Mouse (Mus musculus): ENCODE results near the gene Zfp512b. TPM values are rescaled to one million over a fixed set of nuclear protein-coding genes. Genes with fewer than 3 reads are reported as not detected.

Gene Zfp512b
- polyA plus RNA-seq, 1 experiment from 2014 or later, result 30.8 TPM

DNA sequence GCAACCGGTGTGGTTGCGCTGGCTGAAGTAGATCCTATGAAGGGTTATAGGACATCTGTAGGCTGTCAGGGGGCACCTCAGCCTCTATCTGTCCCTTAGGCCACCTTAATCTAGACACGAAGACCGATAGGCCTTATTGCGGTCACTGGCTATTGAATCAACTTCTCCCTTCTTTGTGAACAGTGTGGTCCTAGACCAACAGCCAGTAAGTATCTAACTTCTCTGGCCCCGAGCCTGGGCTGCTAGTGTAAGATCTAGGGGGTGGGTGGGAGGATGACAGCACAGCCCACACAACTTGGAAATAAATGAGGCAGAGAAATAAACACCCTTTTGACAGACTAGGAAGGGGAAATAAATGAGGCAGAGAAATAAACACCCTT is 429 bp upstream of the Zfp512b start:
- DNase-seq (ENCODE audit: low spot score) (no peak), ATAC-seq (ENCODE audit: low FRiP score) (peak; percentile 12; the same call in 1 of the 2 replicates)
- WGBS, result 11% methylated on average over 6 of the region's 6 CpGs

DNA sequence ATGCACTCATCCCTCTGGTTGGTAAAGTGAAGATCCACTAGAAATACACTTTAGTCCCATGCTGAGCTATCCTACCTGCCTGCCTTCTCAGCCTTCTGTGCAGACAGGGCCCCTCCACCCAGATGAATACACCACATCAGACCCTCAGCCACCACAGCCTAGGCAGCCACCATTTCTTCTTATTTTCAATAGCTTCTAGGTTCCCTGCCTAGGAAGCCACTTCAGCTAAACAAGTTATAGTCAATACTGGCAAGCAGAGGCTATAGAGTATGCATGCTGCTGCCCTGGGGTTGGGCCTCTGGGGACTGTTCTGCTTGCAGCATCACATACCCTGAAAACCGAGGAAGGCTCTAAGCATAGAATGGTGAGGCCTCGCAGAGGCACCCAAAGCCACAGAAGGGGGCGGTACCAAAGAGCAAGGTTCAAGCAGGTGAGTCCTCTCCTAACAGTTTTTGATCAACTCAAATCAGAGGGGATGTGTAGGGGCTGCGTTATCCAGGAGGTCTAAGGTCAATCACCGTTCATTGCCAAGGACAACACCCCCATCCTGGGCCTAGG is 996 bp downstream of the Zfp512b start, which contains the start of gene Prpf6:
Gene Prpf6, plus strand, starts transcription at position 341 of the 558 bp plus-strand sequence.
- 11% methylated on average over 5 of the region's 5 CpGs for WGBS
- DNase-seq (ENCODE audit: low spot score) (peak; percentile 33), ATAC-seq (ENCODE audit: low FRiP score) (peak; percentile 26)
- Histone ChIP-seq H3K27ac (ENCODE audit: low read depth, low read length) (peak within 1 kb of the TSS; percentile 67), H3K4me2 (replicated peaks; ENCODE audit: low read depth, low read length) (peak within 1 kb of the TSS; percentile 92), H3K27me3 (ENCODE audit: control insufficient read depth, insufficient read depth, low read length) (no peaks in the 10 kb centered on the region), H3K4me3 (ENCODE audit: low read depth, low read length) (peak within 1 kb of the TSS; percentile 96), H3K4me1 (replicated peaks; ENCODE audit: control insufficient read depth, insufficient read depth, low read length) (no peaks in the 10 kb centered on the region; the same call in 1 of the 2 replicates), H3K9ac (ENCODE audit: low read depth, low read length) (peak within 1 kb of the TSS; percentile 94), H3K36me3 (ENCODE audit: control insufficient read depth, insufficient read depth, low read length) (peaks cover 10% of the 10 kb centered on the region; the same call in 1 of the 2 replicates), H3K9me3 (ENCODE audit: control insufficient read depth, low read length) (no peaks in the 10 kb centered on the region)

More for the DNA sequence above, 429 bp upstream of the Zfp512b start:
- peak overlapping the region; percentile 96 for H3K4me3 ChIP-seq (ENCODE audit: low read depth, low read length)
- H3K27me3 ChIP-seq (ENCODE audit: control insufficient read depth, insufficient read depth, low read length), result no peaks in the 10 kb centered on the region
- H3K9me3 ChIP-seq (ENCODE audit: control insufficient read depth, low read length), result no peaks in the 10 kb centered on the region
- peaks cover under 1% of the 10 kb centered on the region; the same call in 1 of the 2 replicates for H3K4me1 ChIP-seq (replicated peaks; ENCODE audit: control insufficient read depth, insufficient read depth, low read length)
- H3K9ac ChIP-seq (ENCODE audit: low read depth, low read length), result peak overlapping the region; percentile 94
- peak overlapping the region; percentile 92 for H3K4me2 ChIP-seq (replicated peaks; ENCODE audit: low read depth, low read length)
- peak overlapping the region; percentile 67; the same call in 1 of the 2 replicates for H3K27ac ChIP-seq (ENCODE audit: low read depth, low read length)
- H3K36me3 ChIP-seq (ENCODE audit: control insufficient read depth, insufficient read depth, low read length), result peaks cover 5% of the 10 kb centered on the region; the same call in 1 of the 2 replicates

DNA sequence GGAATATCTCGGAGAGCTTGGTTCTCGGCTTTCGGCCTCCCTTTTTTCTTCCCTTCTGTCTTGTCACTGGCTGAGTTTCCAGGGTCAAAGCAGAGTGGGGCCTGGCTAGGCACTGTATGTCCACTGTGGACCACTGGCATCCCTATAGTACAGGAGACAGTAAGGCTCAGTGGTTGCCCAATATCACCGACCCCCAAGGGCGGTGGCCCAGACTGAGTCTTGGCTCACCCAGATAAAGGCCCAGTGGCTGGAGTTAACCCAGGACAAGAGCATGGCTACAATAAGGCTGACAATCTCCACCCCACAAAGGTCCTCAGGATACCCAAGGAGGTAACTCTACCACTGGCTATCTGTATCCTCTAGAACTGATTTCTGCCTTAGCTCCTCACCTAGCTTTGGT is 2.1 kb downstream of the Zfp512b start:
- peaks cover 12% of the 10 kb centered on the region; the same call in 1 of the 2 replicates for H3K36me3 ChIP-seq (ENCODE audit: control insufficient read depth, insufficient read depth, low read length)
- no peaks in the 10 kb centered on the region for H3K9me3 ChIP-seq (ENCODE audit: control insufficient read depth, low read length)
- no peak overlapping the region for H3K4me3 ChIP-seq (ENCODE audit: low read depth, low read length)
- WGBS, result 90% methylated on average over 5 of the region's 5 CpGs
- no peak overlapping the region for H3K27ac ChIP-seq (ENCODE audit: low read depth, low read length)
- H3K4me1 ChIP-seq (replicated peaks; ENCODE audit: control insufficient read depth, insufficient read depth, low read length), result no peaks in the 10 kb centered on the region; the same call in 1 of the 2 replicates
- H3K27me3 ChIP-seq (ENCODE audit: control insufficient read depth, insufficient read depth, low read length), result no peaks in the 10 kb centered on the region
- DNase-seq (ENCODE audit: low spot score) (no peak), ATAC-seq (ENCODE audit: low FRiP score) (no peak)
- no peak overlapping the region for H3K9ac ChIP-seq (ENCODE audit: low read depth, low read length)
- no peak overlapping the region for H3K4me2 ChIP-seq (replicated peaks; ENCODE audit: low read depth, low read length)

DNA sequence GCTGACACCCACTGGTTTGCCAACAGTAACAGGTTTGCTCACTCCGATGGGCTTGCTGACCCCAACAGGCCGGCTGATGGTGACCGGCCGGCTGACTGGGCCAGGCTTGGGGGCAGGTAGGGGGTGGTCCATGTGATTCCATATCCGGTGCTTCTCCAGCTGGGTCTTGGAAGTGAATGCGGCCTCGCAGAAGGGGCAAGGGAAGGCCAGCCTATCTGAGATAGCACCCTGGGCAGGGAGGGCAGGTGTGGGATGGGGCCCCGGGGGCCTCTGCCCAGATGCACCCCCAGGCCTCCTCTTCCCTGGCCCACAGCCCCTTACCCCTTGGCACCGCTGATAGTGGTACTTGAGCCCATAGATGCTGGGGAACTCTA is 2.9 kb downstream of the Zfp512b start:
- H3K27me3 ChIP-seq (ENCODE audit: control insufficient read depth, insufficient read depth, low read length), result no peaks in the 10 kb centered on the region
- no peak overlapping the region for H3K9ac ChIP-seq (ENCODE audit: low read depth, low read length)
- DNase-seq (ENCODE audit: low spot score) (no peak), ATAC-seq (ENCODE audit: low FRiP score) (no peak)
- H3K27ac ChIP-seq (ENCODE audit: low read depth, low read length), result no peak overlapping the region
- WGBS, result 96% methylated on average over 9 of the region's 9 CpGs
- no peak overlapping the region for H3K4me2 ChIP-seq (replicated peaks; ENCODE audit: low read depth, low read length)
- H3K4me1 ChIP-seq (replicated peaks; ENCODE audit: control insufficient read depth, insufficient read depth, low read length), result no peaks in the 10 kb centered on the region; the same call in 1 of the 2 replicates
- H3K4me3 ChIP-seq (ENCODE audit: low read depth, low read length), result no peak overlapping the region
- peaks cover 15% of the 10 kb centered on the region for H3K36me3 ChIP-seq (ENCODE audit: control insufficient read depth, insufficient read depth, low read length)
- no peaks in the 10 kb centered on the region for H3K9me3 ChIP-seq (ENCODE audit: control insufficient read depth, low read length)

GRCm38 (mm10) chr2:181589011-181589731 is 3.4 kb downstream of the Zfp512b start:
- H3K4me3 ChIP-seq (ENCODE audit: low read depth, low read length), result no peak overlapping the region
- DNase-seq (ENCODE audit: low spot score), result no peak

GRCm38 (mm10) chr2:181588229-181588780 is 4.3 kb downstream of the Zfp512b start:
- Histone ChIP-seq H3K4me2 (replicated peaks; ENCODE audit: low read depth, low read length) (no peak overlapping the region), H3K36me3 (ENCODE audit: control insufficient read depth, insufficient read depth, low read length) (peaks cover 21% of the 10 kb centered on the region), H3K9me3 (ENCODE audit: control insufficient read depth, low read length) (no peaks in the 10 kb centered on the region), H3K9ac (ENCODE audit: low read depth, low read length) (no peak overlapping the region), H3K27me3 (ENCODE audit: control insufficient read depth, insufficient read depth, low read length) (no peaks in the 10 kb centered on the region), H3K4me1 (replicated peaks; ENCODE audit: control insufficient read depth, insufficient read depth, low read length) (no peaks in the 10 kb centered on the region; the same call in 1 of the 2 replicates), H3K27ac (ENCODE audit: low read depth, low read length) (no peak overlapping the region), H3K4me3 (ENCODE audit: low read depth, low read length) (no peak overlapping the region)
- ATAC-seq (ENCODE audit: low FRiP score) (no peak), DNase-seq (ENCODE audit: low spot score) (no peak)
- WGBS, result 85% methylated on average over 11 of the region's 11 CpGs

More at GRCm38 (mm10) chr2:181589011-181589731, 3.4 kb downstream of the Zfp512b start:
- Histone ChIP-seq H3K4me2 (replicated peaks; ENCODE audit: low read depth, low read length) (no peak overlapping the region), H3K9me3 (ENCODE audit: control insufficient read depth, low read length) (no peaks in the 10 kb centered on the region), H3K9ac (ENCODE audit: low read depth, low read length) (no peak overlapping the region), H3K36me3 (ENCODE audit: control insufficient read depth, insufficient read depth, low read length) (peaks cover 19% of the 10 kb centered on the region), H3K27ac (ENCODE audit: low read depth, low read length) (no peak overlapping the region), H3K27me3 (ENCODE audit: control insufficient read depth, insufficient read depth, low read length) (no peaks in the 10 kb centered on the region), H3K4me1 (replicated peaks; ENCODE audit: control insufficient read depth, insufficient read depth, low read length) (no peaks in the 10 kb centered on the region; the same call in 1 of the 2 replicates)
- WGBS, result 91% methylated on average over 10 of the region's 10 CpGs
- ATAC-seq (ENCODE audit: low FRiP score), result no peak

DNA sequence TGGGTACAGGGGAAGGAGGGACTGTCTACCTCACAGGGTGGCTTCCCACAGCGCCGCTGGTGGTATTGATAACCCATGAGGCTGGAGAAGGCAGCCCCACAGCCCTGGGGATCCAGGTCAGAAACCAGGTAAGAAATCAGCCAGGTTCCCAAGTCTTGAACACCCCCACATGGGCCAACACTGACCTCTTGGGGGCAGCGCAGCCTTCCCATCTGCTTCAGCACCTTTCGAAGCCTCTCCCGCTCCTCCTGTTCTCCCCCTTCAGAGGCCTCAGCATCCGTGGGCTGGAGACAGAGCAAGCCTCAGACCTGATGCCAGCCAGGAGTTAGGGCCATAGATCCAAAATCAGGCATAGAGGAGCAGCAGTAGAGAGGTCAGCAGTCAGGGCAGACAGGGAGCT is 4.8 kb downstream of the Zfp512b start:
- WGBS, result 89% methylated on average over 6 of the region's 6 CpGs
- Histone ChIP-seq H3K9ac (ENCODE audit: low read depth, low read length) (no peak overlapping the region), H3K4me1 (replicated peaks; ENCODE audit: control insufficient read depth, insufficient read depth, low read length) (no peaks in the 10 kb centered on the region), H3K36me3 (ENCODE audit: control insufficient read depth, insufficient read depth, low read length) (peaks cover 21% of the 10 kb centered on the region), H3K27me3 (ENCODE audit: control insufficient read depth, insufficient read depth, low read length) (no peaks in the 10 kb centered on the region), H3K9me3 (ENCODE audit: control insufficient read depth, low read length) (no peaks in the 10 kb centered on the region), H3K4me3 (ENCODE audit: low read depth, low read length) (no peak overlapping the region), H3K27ac (ENCODE audit: low read depth, low read length) (no peak overlapping the region), H3K4me2 (replicated peaks; ENCODE audit: low read depth, low read length) (no peak overlapping the region)
- ATAC-seq (ENCODE audit: low FRiP score) (no peak), DNase-seq (ENCODE audit: low spot score) (no peak)

GRCm38 (mm10) chr2:181586124-181586523 is 6.5 kb downstream of the Zfp512b start:
- no peak for DNase-seq (ENCODE audit: low spot score)

More at GRCm38 (mm10) chr2:181586124-181586523, 6.5 kb downstream of the Zfp512b start:
- Histone ChIP-seq H3K9me3 (ENCODE audit: control insufficient read depth, low read length) (no peaks in the 10 kb centered on the region), H3K27me3 (ENCODE audit: control insufficient read depth, insufficient read depth, low read length) (no peaks in the 10 kb centered on the region), H3K4me3 (ENCODE audit: low read depth, low read length) (no peak overlapping the region), H3K27ac (ENCODE audit: low read depth, low read length) (no peak overlapping the region), H3K4me1 (replicated peaks; ENCODE audit: control insufficient read depth, insufficient read depth, low read length) (no peaks in the 10 kb centered on the region), H3K4me2 (replicated peaks; ENCODE audit: low read depth, low read length) (no peak overlapping the region), H3K9ac (ENCODE audit: low read depth, low read length) (no peak overlapping the region), H3K36me3 (ENCODE audit: control insufficient read depth, insufficient read depth, low read length) (peaks cover 21% of the 10 kb centered on the region)
- 97% methylated on average over 3 of the region's 3 CpGs for WGBS
- ATAC-seq (ENCODE audit: low FRiP score), result no peak
